Mouse (Mus musculus): ENCODE results near the gene Cul9. TPM values are rescaled to one million over a fixed set of nuclear protein-coding genes. Genes with fewer than 3 reads are reported as not detected.

The Cul9 gene
- polyA plus RNA-seq (2015; fragmentation: Nextera tagmentation; extraction: Ambion mirVana): 1.3 and 2.0 TPM in 2 replicates

GRCm38 (mm10) chr17:46545813-46546564, at the start of gene Cul9:
Gene Cul9 (minus strand): TSS chr17:46546388.
- WGBS: 5% methylated on average over 48 of the region's 49 CpGs
- peak within 1 kb of the TSS; percentile 17 for H3K9ac ChIP-seq (ENCODE audit: low read depth, low read length)
- H3K4me3 ChIP-seq (ENCODE audit: low read depth, low read length): peak within 1 kb of the TSS; percentile 40
- H3K36me3 ChIP-seq (ENCODE audit: control insufficient read depth, insufficient read depth): peaks cover 26% of the 10 kb centered on the region
- H3K27ac ChIP-seq (ENCODE audit: low read depth, low read length): no peak within 1 kb of the TSS
- H3K9me3 ChIP-seq (ENCODE audit: control insufficient read depth): no peaks in the 10 kb centered on the region
- TF ChIP-seq CTCF (IDR thresholded peaks at IDR 0.05; ENCODE audit: low read depth): no peak
- peak within 1 kb of the TSS; percentile 84 for H3K4me2 ChIP-seq (replicated peaks; ENCODE audit: low read depth)
- no peaks in the 10 kb centered on the region for H3K27me3 ChIP-seq (replicated peaks; ENCODE audit: control insufficient read depth, insufficient read depth, low read length)
- peak; percentile 26; the same call in 1 of the 2 replicates for ATAC-seq
- H3K4me1 ChIP-seq (replicated peaks; ENCODE audit: control insufficient read depth, insufficient read depth, low read length): no peaks in the 10 kb centered on the region; the same call in 1 of the 2 replicates

- Histone ChIP-seq H3K27me3 (replicated peaks; ENCODE audit: control insufficient read depth, insufficient read depth, low read length) (no peaks in the 10 kb centered on the region), H3K9me3 (ENCODE audit: control insufficient read depth) (no peaks in the 10 kb centered on the region), H3K9ac (ENCODE audit: low read depth, low read length) (no peak overlapping the region), H3K4me1 (replicated peaks; ENCODE audit: control insufficient read depth, insufficient read depth, low read length) (no peaks in the 10 kb centered on the region; the same call in 1 of the 2 replicates), H3K27ac (ENCODE audit: low read depth, low read length) (no peak overlapping the region), H3K4me3 (ENCODE audit: low read depth, low read length) (no peak overlapping the region), H3K36me3 (ENCODE audit: control insufficient read depth, insufficient read depth) (no peaks in the 10 kb centered on the region; the same call in 1 of the 2 replicates), H3K4me2 (replicated peaks; ENCODE audit: low read depth) (no peak overlapping the region)
- TF ChIP-seq CTCF (IDR thresholded peaks at IDR 0.05; ENCODE audit: low read depth): no peak
- ATAC-seq: no peak
- 74% methylated on average over 6 of the region's 6 CpGs for WGBS
Observed at GRCm38 (mm10) chr17:46595336-46595735, 49.1 kb upstream of the Cul9 start.

GRCm38 (mm10) chr17:46594606-46595005, 48.4 kb upstream of the Cul9 start:
- 61% methylated on average over 9 of the region's 9 CpGs for WGBS
- Histone ChIP-seq H3K9me3 (ENCODE audit: control insufficient read depth) (no peaks in the 10 kb centered on the region), H3K9ac (ENCODE audit: low read depth, low read length) (no peak overlapping the region), H3K4me3 (ENCODE audit: low read depth, low read length) (no peak overlapping the region), H3K27ac (ENCODE audit: low read depth, low read length) (no peak overlapping the region), H3K4me2 (replicated peaks; ENCODE audit: low read depth) (no peak overlapping the region), H3K4me1 (replicated peaks; ENCODE audit: control insufficient read depth, insufficient read depth, low read length) (no peaks in the 10 kb centered on the region; the same call in 1 of the 2 replicates), H3K27me3 (replicated peaks; ENCODE audit: control insufficient read depth, insufficient read depth, low read length) (no peaks in the 10 kb centered on the region), H3K36me3 (ENCODE audit: control insufficient read depth, insufficient read depth) (peaks cover 7% of the 10 kb centered on the region; the same call in 1 of the 2 replicates)
- TF ChIP-seq CTCF (IDR thresholded peaks at IDR 0.05; ENCODE audit: low read depth): no peak
- ATAC-seq: peak; percentile 20; the same call in 1 of the 2 replicates

GRCm38 (mm10) chr17:46593124-46593523, 46.9 kb upstream of the Cul9 start:
- 79% methylated on average over 4 of the region's 4 CpGs for WGBS

GRCm38 (mm10) chr17:46591406-46591805, 45.2 kb upstream of the Cul9 start:
- no peak overlapping the region for H3K27ac ChIP-seq (ENCODE audit: low read depth, low read length)
- H3K9ac ChIP-seq (ENCODE audit: low read depth, low read length): no peak overlapping the region
- whole genome bisulfite sequencing: 73% methylated on average over 19 of the region's 19 CpGs

More at GRCm38 (mm10) chr17:46593124-46593523, 46.9 kb upstream of the Cul9 start:
- Histone ChIP-seq H3K4me3 (ENCODE audit: low read depth, low read length) (no peak overlapping the region), H3K27me3 (replicated peaks; ENCODE audit: control insufficient read depth, insufficient read depth, low read length) (no peaks in the 10 kb centered on the region), H3K9ac (ENCODE audit: low read depth, low read length) (no peak overlapping the region), H3K4me1 (replicated peaks; ENCODE audit: control insufficient read depth, insufficient read depth, low read length) (no peaks in the 10 kb centered on the region; the same call in 1 of the 2 replicates), H3K9me3 (ENCODE audit: control insufficient read depth) (no peaks in the 10 kb centered on the region), H3K36me3 (ENCODE audit: control insufficient read depth, insufficient read depth) (peaks cover 13% of the 10 kb centered on the region), H3K4me2 (replicated peaks; ENCODE audit: low read depth) (no peak overlapping the region), H3K27ac (ENCODE audit: low read depth, low read length) (no peak overlapping the region)
- no peak for ATAC-seq
- no peak for TF ChIP-seq CTCF (IDR thresholded peaks at IDR 0.05; ENCODE audit: low read depth)

GRCm38 (mm10) chr17:46590439-46590838, 44.3 kb upstream of the Cul9 start:
- Histone ChIP-seq H3K9me3 (ENCODE audit: control insufficient read depth) (no peaks in the 10 kb centered on the region), H3K27me3 (replicated peaks; ENCODE audit: control insufficient read depth, insufficient read depth, low read length) (no peaks in the 10 kb centered on the region), H3K27ac (ENCODE audit: low read depth, low read length) (no peak overlapping the region), H3K9ac (ENCODE audit: low read depth, low read length) (no peak overlapping the region), H3K36me3 (ENCODE audit: control insufficient read depth, insufficient read depth) (peaks cover 25% of the 10 kb centered on the region), H3K4me1 (replicated peaks; ENCODE audit: control insufficient read depth, insufficient read depth, low read length) (no peaks in the 10 kb centered on the region; the same call in 1 of the 2 replicates), H3K4me2 (replicated peaks; ENCODE audit: low read depth) (no peak overlapping the region), H3K4me3 (ENCODE audit: low read depth, low read length) (no peak overlapping the region)
- no peak for TF ChIP-seq CTCF (IDR thresholded peaks at IDR 0.05; ENCODE audit: low read depth)
- WGBS: 56% methylated on average over 7 of the region's 7 CpGs
- no peak; the same call in 1 of the 2 replicates for ATAC-seq

More at GRCm38 (mm10) chr17:46591406-46591805, 45.2 kb upstream of the Cul9 start:
- H3K36me3 ChIP-seq (ENCODE audit: control insufficient read depth, insufficient read depth): peaks cover 20% of the 10 kb centered on the region
- no peaks in the 10 kb centered on the region; the same call in 1 of the 2 replicates for H3K4me1 ChIP-seq (replicated peaks; ENCODE audit: control insufficient read depth, insufficient read depth, low read length)
- no peak overlapping the region for H3K4me2 ChIP-seq (replicated peaks; ENCODE audit: low read depth)
- H3K4me3 ChIP-seq (ENCODE audit: low read depth, low read length): no peak overlapping the region
- H3K9me3 ChIP-seq (ENCODE audit: control insufficient read depth): no peaks in the 10 kb centered on the region
- no peaks in the 10 kb centered on the region for H3K27me3 ChIP-seq (replicated peaks; ENCODE audit: control insufficient read depth, insufficient read depth, low read length)
- no peak for ATAC-seq
- no peak for TF ChIP-seq CTCF (IDR thresholded peaks at IDR 0.05; ENCODE audit: low read depth)
